Mouse (Mus musculus): ENCODE measurements around the gene Nxph3. TPM values are rescaled to one million over a fixed set of nuclear protein-coding genes. Genes with fewer than 3 reads are reported as not detected.

Gene Nxph3
- polyA plus RNA-seq, 1 experiment, result 4.1 TPM

DNA sequence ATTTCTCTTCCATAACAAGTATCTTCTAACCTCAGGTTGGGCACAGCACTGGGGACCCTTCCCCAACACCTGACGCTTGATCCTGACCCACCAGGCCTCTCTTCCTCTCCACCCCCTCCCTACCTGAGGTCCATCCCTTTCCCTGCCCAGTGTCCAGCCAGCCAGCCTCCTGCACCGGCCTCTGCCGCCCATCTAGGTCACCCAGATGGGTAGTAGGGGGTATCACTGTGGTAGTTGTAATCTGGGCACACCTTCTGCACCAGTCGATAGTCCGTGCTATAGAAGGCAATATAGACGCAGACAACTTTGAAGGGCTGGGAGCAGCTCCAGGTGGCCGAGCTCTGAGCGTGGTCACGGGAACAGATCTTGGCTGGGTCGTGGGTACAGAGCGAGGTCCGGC, 3.7 kb downstream of the Nxph3 start:
- no peaks in the 10 kb centered on the region for H3K4me1 ChIP-seq (ENCODE audit: control insufficient read depth, insufficient read depth, low read length)
- H3K27ac ChIP-seq (ENCODE audit: insufficient read depth, low read depth, low read length), result no peak overlapping the region
- H3K36me3 ChIP-seq (ENCODE audit: control insufficient read depth, insufficient read depth, low read length), result no peaks in the 10 kb centered on the region
- no peak overlapping the region for H3K4me3 ChIP-seq (ENCODE audit: insufficient read depth, low read depth, low read length)
- TF ChIP-seq POLR2A (IDR thresholded peaks at IDR 0.05; ENCODE audit: low read depth, low read length) (no peak), CTCF (conservative IDR thresholded peaks at IDR 0.05; ENCODE audit: insufficient read depth, insufficient read length, low read depth, low read length) (no peak)
- H3K27me3 ChIP-seq (replicated peaks; ENCODE audit: control insufficient read depth, insufficient read depth, low read length), result 0 out of 2 replicates have a peak, but pooled peaks cover 3% of the 10 kb centered on the region
- 89% methylated on average over 12 of the region's 12 CpGs for WGBS
- no peak for DNase-seq

- WGBS, result 65% methylated on average over 6 of the region's 6 CpGs
- Histone ChIP-seq H3K27ac (ENCODE audit: insufficient read depth, low read depth, low read length) (no peak overlapping the region), H3K4me1 (ENCODE audit: control insufficient read depth, insufficient read depth, low read length) (no peaks in the 10 kb centered on the region), H3K4me3 (ENCODE audit: insufficient read depth, low read depth, low read length) (no peak overlapping the region), H3K27me3 (replicated peaks; ENCODE audit: control insufficient read depth, insufficient read depth, low read length) (0 out of 2 replicates have a peak, but pooled peaks cover 3% of the 10 kb centered on the region), H3K36me3 (ENCODE audit: control insufficient read depth, insufficient read depth, low read length) (no peaks in the 10 kb centered on the region)
- no peak for TF ChIP-seq POLR2A (IDR thresholded peaks at IDR 0.05; ENCODE audit: low read depth, low read length)
- peak; percentile 55 for TF ChIP-seq CTCF (conservative IDR thresholded peaks at IDR 0.05; ENCODE audit: insufficient read depth, insufficient read length, low read depth, low read length)
- DNase-seq, result no peak
Observed at GRCm38 (mm10) chr11:95509126-95509717, 5.1 kb downstream of the Nxph3 start.

DNA sequence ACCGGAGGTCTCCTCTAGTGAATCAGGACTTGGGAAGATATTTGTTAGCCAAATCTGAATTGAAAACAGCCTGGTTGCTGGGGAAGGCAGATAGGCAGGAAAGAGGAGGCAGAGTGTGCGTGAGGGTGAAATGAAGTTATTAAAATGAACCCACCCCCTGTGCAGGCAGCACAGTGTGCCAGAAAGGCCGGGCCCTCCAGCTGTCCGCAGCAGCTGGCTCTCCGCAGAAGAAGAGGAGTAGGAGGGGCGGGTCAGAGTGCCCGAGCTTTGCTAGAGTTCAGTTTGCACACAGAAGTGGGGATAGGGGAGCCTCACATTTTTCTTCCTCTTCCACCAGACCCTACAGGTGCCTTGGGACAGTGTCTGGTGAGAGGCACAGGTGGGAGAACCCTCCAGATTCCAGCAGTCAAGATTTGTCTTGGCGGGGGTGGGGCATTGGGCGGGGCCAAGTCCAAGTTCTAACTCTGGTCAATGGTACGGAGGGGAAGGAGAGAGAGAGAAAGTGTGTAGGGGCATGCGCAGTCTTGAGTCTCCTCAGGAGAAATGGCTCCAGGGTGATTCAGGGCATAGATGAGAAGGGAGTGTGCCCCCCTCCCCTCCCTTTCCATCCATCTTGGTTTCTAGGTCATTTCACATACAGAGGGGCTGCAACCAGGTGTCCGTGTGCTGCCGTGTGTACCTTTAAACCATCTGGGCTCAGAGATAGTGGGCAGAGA, 6.0 kb downstream of the Nxph3 start:
- no peak for DNase-seq
- Histone ChIP-seq H3K27me3 (replicated peaks; ENCODE audit: control insufficient read depth, insufficient read depth, low read length) (no peaks in the 10 kb centered on the region), H3K4me1 (ENCODE audit: control insufficient read depth, insufficient read depth, low read length) (no peaks in the 10 kb centered on the region), H3K27ac (ENCODE audit: insufficient read depth, low read depth, low read length) (no peak overlapping the region), H3K36me3 (ENCODE audit: control insufficient read depth, insufficient read depth, low read length) (no peaks in the 10 kb centered on the region), H3K4me3 (ENCODE audit: insufficient read depth, low read depth, low read length) (no peak overlapping the region)
- WGBS, result 42% methylated on average over 13 of the region's 13 CpGs
- TF ChIP-seq POLR2A (IDR thresholded peaks at IDR 0.05; ENCODE audit: low read depth, low read length), result no peak
- no peak for TF ChIP-seq CTCF (conservative IDR thresholded peaks at IDR 0.05; ENCODE audit: insufficient read depth, insufficient read length, low read depth, low read length)

DNA sequence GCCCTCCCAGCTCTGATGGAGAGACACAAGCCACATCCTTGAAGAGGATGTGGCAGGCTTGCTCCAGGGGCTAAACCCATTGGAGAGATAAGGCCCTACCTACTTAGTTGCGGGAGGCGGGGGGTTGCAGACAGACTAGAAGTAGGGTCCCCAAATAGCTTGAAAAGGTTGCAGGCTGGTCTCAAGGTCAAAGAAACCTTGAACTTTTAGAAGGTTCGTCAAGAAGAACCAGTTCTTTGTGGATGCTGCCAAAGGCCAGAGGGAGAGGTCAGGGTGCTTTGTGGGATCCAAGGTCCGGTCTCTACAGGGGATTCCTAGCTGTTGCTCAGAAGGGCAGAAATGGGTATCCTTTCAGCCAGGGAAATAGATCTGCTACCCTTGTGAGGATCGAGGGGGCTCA, 6.6 kb downstream of the Nxph3 start:
- Histone ChIP-seq H3K27ac (ENCODE audit: insufficient read depth, low read depth, low read length) (no peak overlapping the region), H3K27me3 (replicated peaks; ENCODE audit: control insufficient read depth, insufficient read depth, low read length) (no peaks in the 10 kb centered on the region), H3K36me3 (ENCODE audit: control insufficient read depth, insufficient read depth, low read length) (no peaks in the 10 kb centered on the region), H3K4me3 (ENCODE audit: insufficient read depth, low read depth, low read length) (no peak overlapping the region), H3K4me1 (ENCODE audit: control insufficient read depth, insufficient read depth, low read length) (no peaks in the 10 kb centered on the region)
- DNase-seq, result no peak
- WGBS, result 66% methylated on average over 5 of the region's 5 CpGs
- TF ChIP-seq CTCF (conservative IDR thresholded peaks at IDR 0.05; ENCODE audit: insufficient read depth, insufficient read length, low read depth, low read length), result no peak
- no peak for TF ChIP-seq POLR2A (IDR thresholded peaks at IDR 0.05; ENCODE audit: low read depth, low read length)

DNA sequence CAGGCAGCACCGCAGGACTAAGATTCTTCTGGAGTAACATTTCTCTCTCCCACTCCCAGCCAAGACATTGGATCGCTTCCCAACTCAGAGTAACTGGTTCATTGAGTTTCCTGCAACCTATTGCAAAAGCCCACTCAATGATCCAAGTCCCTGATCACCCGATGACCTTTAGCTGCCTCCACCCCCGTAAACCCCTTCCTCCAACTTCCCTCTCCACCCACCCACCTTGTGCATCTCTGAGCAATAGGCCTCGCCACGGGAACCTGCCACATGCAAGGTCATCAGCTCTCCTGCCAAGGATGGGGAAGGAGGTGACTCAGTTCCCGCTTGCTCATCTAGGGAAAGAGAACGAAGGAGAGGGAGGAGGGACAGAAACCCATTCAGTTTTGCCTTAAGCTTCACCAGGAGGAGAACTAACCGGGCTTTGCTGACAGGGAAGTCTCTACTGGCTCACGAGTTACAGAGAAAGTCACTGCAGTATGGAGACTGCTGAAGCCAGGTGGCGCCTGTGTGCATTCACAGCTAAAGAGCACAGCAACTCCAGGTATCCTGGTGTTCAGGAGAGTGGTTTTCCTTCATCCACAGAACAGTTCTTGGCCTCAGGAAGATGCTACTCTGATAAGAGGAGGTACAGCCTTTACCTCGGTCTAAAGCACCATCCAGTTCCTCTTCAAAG, 7.2 kb downstream of the Nxph3 start:
- no peak for TF ChIP-seq POLR2A (IDR thresholded peaks at IDR 0.05; ENCODE audit: low read depth, low read length)
- TF ChIP-seq CTCF (conservative IDR thresholded peaks at IDR 0.05; ENCODE audit: insufficient read depth, insufficient read length, low read depth, low read length), result peak; percentile 55
- no peak overlapping the region for H3K27ac ChIP-seq (ENCODE audit: insufficient read depth, low read depth, low read length)
- no peaks in the 10 kb centered on the region for H3K27me3 ChIP-seq (replicated peaks; ENCODE audit: control insufficient read depth, insufficient read depth, low read length)
- no peaks in the 10 kb centered on the region for H3K4me1 ChIP-seq (ENCODE audit: control insufficient read depth, insufficient read depth, low read length)
- H3K4me3 ChIP-seq (ENCODE audit: insufficient read depth, low read depth, low read length), result no peak overlapping the region
- 35% methylated on average over 12 of the region's 12 CpGs for WGBS
- no peaks in the 10 kb centered on the region for H3K36me3 ChIP-seq (ENCODE audit: control insufficient read depth, insufficient read depth, low read length)
- DNase-seq, result no peak

GRCm38 (mm10) chr11:95504271-95504731, 10.1 kb downstream of the Nxph3 start:
- Histone ChIP-seq H3K4me1 (ENCODE audit: control insufficient read depth, insufficient read depth, low read length) (no peaks in the 10 kb centered on the region), H3K27ac (ENCODE audit: insufficient read depth, low read depth, low read length) (no peak overlapping the region), H3K36me3 (ENCODE audit: control insufficient read depth, insufficient read depth, low read length) (no peaks in the 10 kb centered on the region), H3K4me3 (ENCODE audit: insufficient read depth, low read depth, low read length) (no peak overlapping the region), H3K27me3 (replicated peaks; ENCODE audit: control insufficient read depth, insufficient read depth, low read length) (no peaks in the 10 kb centered on the region)
- WGBS, result 57% methylated on average over 6 of the region's 6 CpGs
- TF ChIP-seq POLR2A (IDR thresholded peaks at IDR 0.05; ENCODE audit: low read depth, low read length) (no peak), CTCF (conservative IDR thresholded peaks at IDR 0.05; ENCODE audit: insufficient read depth, insufficient read length, low read depth, low read length) (no peak)
- DNase-seq, result no peak

Data from kidney, adult 2 months (tissue).